In genomic region chr9:47136641-47137040, GRCm38 (mm10) we compare ENCODE assay signal across 31 mouse cellular contexts.
"Had no signal": no experiment of that assay in that cellular context is flagged by ENCODE, and none has a peak within 500 bp of the region (broad histone marks: within the 10 kb centered on the region; RNA-seq: fewer than 3 reads in every experiment).

No protein-coding gene starts in this region.

- H3K4me1 ChIP-seq: limb, embryonic 12.5 days; limb, embryonic 13.5 days; limb, embryonic 15.5 days; lung, embryonic 15.5 days; megakaryocyte, embryonic 14.5 days; midbrain, embryonic 12.5 days; midbrain, embryonic 15.5 days had no signal

- H3K27ac ChIP-seq: limb, embryonic 10.5 days; limb, embryonic 12.5 days; limb, embryonic 13.5 days; limb, embryonic 15.5 days; liver, embryonic 12.5 days; liver, embryonic 13.5 days; liver, embryonic 14.5 days; liver, embryonic 15.5 days; lung, embryonic 15.5 days; macrophage; midbrain, embryonic 10.5 days; midbrain, embryonic 12.5 days; midbrain, embryonic 13.5 days; midbrain, embryonic 15.5 days had no signal

- H3K9me3 ChIP-seq: limb, embryonic 10.5 days; limb, embryonic 12.5 days; limb, embryonic 13.5 days; limb, embryonic 15.5 days; liver, embryonic 12.5 days; liver, embryonic 13.5 days; liver, embryonic 15.5 days; lung, embryonic 15.5 days; megakaryocyte, embryonic 14.5 days; midbrain, embryonic 10.5 days; midbrain, embryonic 12.5 days; midbrain, embryonic 13.5 days; midbrain, embryonic 15.5 days had no signal

- H3K9ac ChIP-seq: limb, embryonic 12.5 days; limb, embryonic 13.5 days; limb, embryonic 15.5 days; liver, embryonic 12.5 days; liver, embryonic 13.5 days; liver, embryonic 14.5 days; liver, embryonic 15.5 days; liver, postnatal 0 days; lung, embryonic 14.5 days; lung, embryonic 15.5 days; midbrain, embryonic 12.5 days; midbrain, embryonic 13.5 days; midbrain, embryonic 15.5 days had no signal

- DNase-seq: left cerebral cortex, postnatal 4 days; liver; liver, embryonic 13.5 days; liver, postnatal 0 days; lung, adult 18-20 months; lung, adult 2 months; lung, embryonic 14.5 days; lung, postnatal 10 days; lung, postnatal 14 days; lung, postnatal 36 days; lung, postnatal 4 days; midbrain, embryonic 14.5 days had no signal

- H3K4me3 ChIP-seq: limb, embryonic 10.5 days; limb, embryonic 12.5 days; limb, embryonic 13.5 days; limb, embryonic 15.5 days; liver, embryonic 12.5 days; liver, embryonic 13.5 days; liver, embryonic 15.5 days; lung, embryonic 15.5 days; megakaryocyte, embryonic 14.5 days; midbrain, embryonic 10.5 days; midbrain, embryonic 12.5 days; midbrain, embryonic 13.5 days; midbrain, embryonic 15.5 days; myocyte had no signal

- H3K4me2 ChIP-seq: limb, embryonic 12.5 days; limb, embryonic 13.5 days; limb, embryonic 15.5 days; liver, embryonic 11.5 days; liver, embryonic 12.5 days; liver, embryonic 13.5 days; liver, embryonic 15.5 days; lung, embryonic 14.5 days; lung, embryonic 15.5 days; midbrain, embryonic 11.5 days; midbrain, embryonic 12.5 days; midbrain, embryonic 13.5 days; midbrain, embryonic 15.5 days had no signal

- ATAC-seq: liver, embryonic 12.5 days; liver, postnatal 0 days; lung, postnatal 0 days; midbrain, embryonic 13.5 days; midbrain, embryonic 15.5 days; midbrain, embryonic 16.5 days had no signal

- H3K27me3 ChIP-seq: limb, embryonic 12.5 days; liver, embryonic 12.5 days; liver, embryonic 13.5 days; liver, embryonic 15.5 days; lung, embryonic 15.5 days; megakaryocyte, embryonic 14.5 days; midbrain, embryonic 12.5 days; midbrain, embryonic 13.5 days; midbrain, embryonic 15.5 days had no signal

- H3K36me3 ChIP-seq: limb, embryonic 10.5 days; limb, embryonic 12.5 days; limb, embryonic 13.5 days; limb, embryonic 15.5 days; liver, embryonic 12.5 days; liver, embryonic 13.5 days; liver, embryonic 15.5 days; lung, embryonic 15.5 days; midbrain, embryonic 10.5 days; midbrain, embryonic 12.5 days; midbrain, embryonic 13.5 days; midbrain, embryonic 15.5 days had no signal
